Mouse (Mus musculus) liver, adult 2 months (tissue): ENCODE results near the gene Ifna14. TPM values are rescaled to one million over a fixed set of nuclear protein-coding genes. Genes with fewer than 3 reads are reported as not detected.

Experiments used
- DNase-seq: peaks from one replicate; pipeline ENCODE4 v3.0.0-alpha.2; 2011; ENCODE audit warnings: low read depth, low spot score; ENCODE audit errors: extremely low read depth
- H3K27ac ChIP-seq: fragments of 200-500 bp; replicated peaks from 2 replicates; pipeline ENCODE4 v1.5.1; 2012; ENCODE audit warnings: low read depth, mild to moderate bottlenecking, control low read depth, inconsistent platforms, low read length; ENCODE audit not compliant: insufficient read depth
- H3K27me3 ChIP-seq: fragments of 200-500 bp; 2 replicates; pipeline ENCODE4 v1.6.1; 2012; ENCODE audit warnings: mild to moderate bottlenecking, moderate library complexity, low read length, inconsistent platforms; ENCODE audit not compliant: control insufficient read depth, insufficient read depth
- H3K36me3 ChIP-seq: fragments of 200-500 bp; 2 replicates; pipeline ENCODE4 v1.6.1; 2012; ENCODE audit warnings: low read length, inconsistent platforms; ENCODE audit not compliant: control insufficient read depth, insufficient read depth
- H3K4me1 ChIP-seq: fragments of 200-500 bp; 2 replicates; pipeline ENCODE4 v1.6.1; 2011; ENCODE audit warnings: low read length; ENCODE audit not compliant: control insufficient read depth, insufficient read depth
- H3K4me3 ChIP-seq: fragments of 200-500 bp; 2 replicates; pipeline ENCODE4 v1.5.1; 2011; ENCODE audit warnings: low read depth, mild to moderate bottlenecking, control low read depth, low read length, moderate library complexity; ENCODE audit not compliant: insufficient read depth
- H3K79me2 ChIP-seq: fragments of 200-500 bp; 2 replicates; pipeline ENCODE4 v1.6.1; 2012; ENCODE audit warnings: inconsistent platforms, mild to moderate bottlenecking, low read length, moderate library complexity; ENCODE audit not compliant: control insufficient read depth, insufficient read depth
- H3K9ac ChIP-seq: fragments of 200-500 bp; 2 replicates; pipeline ENCODE4 v1.6.1; 2012; ENCODE audit warnings: low read depth, mild to moderate bottlenecking, control low read depth, inconsistent platforms, low read length
- CTCF ChIP-seq: fragments of 200-500 bp; IDR thresholded peaks from 2 replicates; pipeline ENCODE4 v1.5.1; 2011; ENCODE audit warnings: low read depth, low read length, control low read depth
- POLR2A ChIP-seq: fragments of 200-500 bp; IDR thresholded peaks from 2 replicates; pipeline ENCODE4 v1.6.1; 2011; ENCODE audit warnings: low read length, control low read depth; ENCODE audit not compliant: insufficient read depth; ENCODE audit errors: extremely low read depth
- WGBS: fragments of 180-500 bp; shearing (Covaris S2); methylation state at CpG from one replicate; pipeline ENCODE4 v1.1.7; 2018; 5-methylcytosine and 5-hydroxymethylcytosine counted together
- polyA plus RNA-seq: library from polyadenylated mRNA; depleted of rRNA; stranded (reverse); fragments of >200 nt; gene quantifications from 2 replicates; pipeline ENCODE4 v1.2.3, GENCODE M21; 2012
- total RNA-seq: library from RNA; depleted of rRNA; stranded (reverse); fragments of >200 nt; gene quantifications from 2 replicates; pipeline ENCODE4 v1.2.3, GENCODE M21; 2014

Gene Ifna14
- total and polyA plus RNA-seq, 2 experiments: not detected

DNA sequence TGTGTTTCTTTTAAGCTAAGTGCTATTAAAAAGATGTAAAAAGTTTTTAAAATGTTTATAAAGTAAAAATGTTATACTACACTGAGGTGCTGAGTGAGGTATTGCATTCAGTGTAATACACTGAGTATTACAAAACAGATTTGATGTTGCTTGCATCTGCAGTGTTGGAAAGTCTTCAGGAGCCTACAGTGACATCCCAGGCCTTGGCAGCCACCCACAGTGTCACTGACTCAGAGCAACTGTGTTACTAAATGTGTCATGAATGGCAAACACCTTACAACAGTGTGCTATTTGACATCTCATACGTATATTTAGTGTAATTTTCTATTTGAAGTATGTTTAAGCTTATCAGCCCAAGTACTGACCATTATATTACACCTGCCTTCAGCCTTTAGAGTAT, 23.6 kb downstream of the Ifna14 start:
- TF ChIP-seq CTCF: no peak
- TF ChIP-seq POLR2A: no peak
- Histone ChIP-seq H3K4me1 (peaks cover 2% of the 10 kb centered on the region; the same call in 1 of the 2 replicates), H3K36me3 (no peaks in the 10 kb centered on the region), H3K4me3 (no peak overlapping the region), H3K27me3 (no peaks in the 10 kb centered on the region), H3K79me2 (no peaks in the 10 kb centered on the region), H3K27ac (no peak overlapping the region), H3K9ac (no peak overlapping the region)
- DNase-seq: no peak
- 84% methylated on average over 1 of the region's 1 CpGs for WGBS

DNA sequence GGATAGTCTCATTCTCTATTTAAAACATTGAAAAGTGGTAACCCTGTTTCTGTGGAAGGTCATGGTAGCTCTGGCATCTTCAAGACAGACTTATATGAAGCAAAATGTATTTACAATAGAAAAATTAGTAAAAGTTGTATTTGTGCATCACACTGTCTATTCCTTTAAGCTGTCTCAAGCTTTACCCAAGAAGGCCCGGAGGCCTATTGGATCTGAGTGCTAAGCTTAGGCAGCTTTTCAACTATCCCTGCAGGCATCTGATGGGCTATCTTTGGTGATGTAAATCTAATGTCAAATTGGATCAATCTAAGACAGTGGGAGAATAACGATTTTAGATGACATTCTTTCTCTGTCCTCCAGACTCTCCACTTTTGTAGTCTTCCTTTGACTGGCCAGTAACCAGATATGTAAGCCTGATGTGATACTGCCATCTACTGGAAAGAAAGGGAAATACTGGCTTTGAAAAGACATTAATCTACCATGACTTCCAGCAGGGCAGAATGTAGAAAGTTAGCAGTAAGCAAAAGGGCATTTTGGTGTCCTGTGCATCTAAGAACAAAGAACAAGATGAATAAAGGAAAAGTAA, 27.9 kb downstream of the Ifna14 start:
- Histone ChIP-seq H3K36me3 (no peaks in the 10 kb centered on the region), H3K4me1 (no peaks in the 10 kb centered on the region), H3K27me3 (no peaks in the 10 kb centered on the region), H3K27ac (no peak overlapping the region), H3K79me2 (no peaks in the 10 kb centered on the region), H3K9ac (no peak overlapping the region), H3K4me3 (no peak overlapping the region)
- TF ChIP-seq CTCF (peak; percentile 71), POLR2A (no peak)
- WGBS: 47% methylated on average over 2 of the region's 2 CpGs
- DNase-seq: peak; percentile 69

DNA sequence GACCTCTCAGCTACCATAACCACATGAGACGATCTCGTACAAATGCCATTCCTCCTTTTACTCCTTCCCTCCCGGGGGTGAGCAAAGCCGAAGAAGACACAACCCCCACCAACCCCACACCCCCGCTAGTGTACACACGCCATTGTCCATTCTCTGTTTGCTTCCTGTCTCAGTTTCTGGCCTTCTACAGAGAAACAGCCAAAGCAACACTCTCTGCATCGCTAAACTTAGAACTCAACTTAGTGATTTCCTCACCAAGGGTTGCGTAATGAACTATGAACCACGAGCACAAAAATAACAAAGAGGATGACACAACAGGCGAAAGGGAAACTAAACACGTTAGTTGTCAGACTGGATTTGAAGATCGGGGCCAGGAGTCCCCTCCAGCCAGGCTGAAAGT, 34.3 kb downstream of the Ifna14 start:
- Histone ChIP-seq H3K36me3 (no peaks in the 10 kb centered on the region), H3K27me3 (no peaks in the 10 kb centered on the region), H3K27ac (peak overlapping the region; percentile 94), H3K9ac (peak overlapping the region; percentile 41), H3K4me1 (peaks cover 22% of the 10 kb centered on the region), H3K79me2 (no peaks in the 10 kb centered on the region), H3K4me3 (peak overlapping the region; percentile 9; the same call in 1 of the 2 replicates)
- TF ChIP-seq POLR2A (no peak), CTCF (no peak)
- WGBS: 2% methylated on average over 12 of the region's 12 CpGs
- peak; percentile 99 for DNase-seq

DNA sequence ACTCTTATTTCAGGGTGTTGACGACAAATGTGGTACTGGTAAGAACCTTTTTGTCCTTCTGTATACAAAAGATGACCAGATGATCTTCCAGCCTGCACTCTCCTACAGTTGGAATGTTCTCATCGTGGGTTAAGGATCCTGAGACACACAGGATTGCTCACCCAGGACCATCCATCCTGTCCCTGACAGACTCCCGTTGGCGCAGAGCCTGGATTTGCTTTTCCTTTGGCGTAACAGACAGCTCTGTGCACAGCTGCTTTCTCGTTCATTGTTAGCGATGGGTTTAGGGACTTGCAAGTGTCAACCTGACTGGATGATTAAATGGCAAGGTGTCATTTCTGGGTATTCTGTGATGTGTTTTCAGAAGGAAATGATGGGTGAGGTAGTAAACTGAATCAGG, 35.0 kb downstream of the Ifna14 start:
- H3K36me3 ChIP-seq: no peaks in the 10 kb centered on the region
- DNase-seq: peak; percentile 36
- peak overlapping the region; percentile 94 for H3K27ac ChIP-seq
- H3K9ac ChIP-seq: no peak overlapping the region
- H3K27me3 ChIP-seq: no peaks in the 10 kb centered on the region
- no peaks in the 10 kb centered on the region for H3K79me2 ChIP-seq
- TF ChIP-seq CTCF (no peak), POLR2A (no peak)
- peaks cover 22% of the 10 kb centered on the region for H3K4me1 ChIP-seq
- 63% methylated on average over 7 of the region's 7 CpGs for WGBS
- H3K4me3 ChIP-seq: no peak overlapping the region

DNA sequence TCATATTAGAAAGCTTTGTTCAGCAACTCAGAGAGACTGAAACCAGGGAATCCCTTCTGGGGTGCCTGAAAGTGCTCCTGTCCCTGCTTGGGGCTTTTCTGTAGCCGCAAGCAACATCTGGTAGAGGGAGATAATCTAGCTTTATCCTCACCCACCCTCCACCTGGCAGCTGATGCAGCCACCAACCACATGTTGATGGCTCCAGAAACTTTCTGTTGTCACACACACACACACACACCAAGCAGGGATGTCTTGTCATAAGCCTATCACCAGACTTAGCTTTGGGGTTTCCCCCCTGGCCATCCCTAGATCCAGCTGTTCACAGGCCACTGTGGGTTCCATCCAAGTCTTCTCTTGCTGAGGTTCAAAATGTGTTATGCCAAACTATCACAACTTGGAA, 35.9 kb downstream of the Ifna14 start:
- Histone ChIP-seq H3K27me3 (no peaks in the 10 kb centered on the region), H3K4me3 (no peak overlapping the region), H3K79me2 (no peaks in the 10 kb centered on the region), H3K36me3 (no peaks in the 10 kb centered on the region), H3K9ac (no peak overlapping the region), H3K27ac (no peak overlapping the region), H3K4me1 (peaks cover 22% of the 10 kb centered on the region)
- no peak for TF ChIP-seq POLR2A
- TF ChIP-seq CTCF: no peak
- WGBS: 97% methylated on average over 1 of the region's 1 CpGs
- no peak for DNase-seq

DNA sequence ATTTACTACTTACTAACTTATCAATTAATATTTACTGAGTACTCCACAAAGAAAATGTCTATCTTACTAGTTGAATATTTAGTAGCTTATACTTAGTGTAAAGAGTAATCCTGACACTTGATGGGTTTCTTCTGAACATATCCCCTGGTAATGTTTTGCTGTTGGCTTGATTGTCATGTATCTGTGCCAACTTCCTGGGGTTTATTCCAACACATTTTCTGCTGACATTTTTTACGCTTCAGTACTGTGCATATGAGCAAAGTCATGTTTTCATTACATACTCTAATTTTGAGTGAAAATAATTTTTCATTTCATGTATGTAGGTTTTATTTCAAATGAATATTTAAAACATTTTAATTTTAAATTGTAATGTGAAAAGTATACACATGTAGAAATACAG, 36.7 kb downstream of the Ifna14 start:
- Histone ChIP-seq H3K27ac (no peak overlapping the region), H3K4me1 (peaks cover 22% of the 10 kb centered on the region)
- WGBS: 10% methylated on average over 1 of the region's 1 CpGs

More for the DNA sequence above, 36.7 kb downstream of the Ifna14 start:
- Histone ChIP-seq H3K36me3 (no peaks in the 10 kb centered on the region), H3K27me3 (no peaks in the 10 kb centered on the region), H3K9ac (no peak overlapping the region), H3K4me3 (no peak overlapping the region), H3K79me2 (no peaks in the 10 kb centered on the region)
- no peak for TF ChIP-seq CTCF
- no peak for TF ChIP-seq POLR2A
- peak; percentile 65 for DNase-seq
